ENCODE assay signal across 9 mouse cellular contexts in genomic region chr2:17731831-17732200, GRCm38 (mm10). TPM values are rescaled to one million over a fixed set of nuclear protein-coding genes. Genes with fewer than 3 reads are reported as not detected.
DNase-seq lines count a peak whose midpoint lies in the region; ATAC-seq lines count a peak whose summit lies in the region.
"Had no signal": no experiment of that assay in that cellular context is flagged by ENCODE, and none has a peak within 500 bp of the region (broad histone marks: within the 10 kb centered on the region; RNA-seq: fewer than 3 reads in every experiment).

No protein-coding gene starts in this region.

- peaks cover 14% of the 10 kb centered on the region for H3K27me3 ChIP-seq in heart, embryonic 16.5 days (ENCODE audit: control insufficient read depth, insufficient read depth, low read length)
- H3K27me3 ChIP-seq in embryonic facial prominence, embryonic 10.5 days (replicated peaks; ENCODE audit: low read depth, poor library complexity, severe bottlenecking), result peaks cover 64% of the 10 kb centered on the region
- H3K27me3 ChIP-seq in hindbrain, embryonic 12.5 days, result peaks cover 30% of the 10 kb centered on the region
- peaks cover 60% of the 10 kb centered on the region for H3K27me3 ChIP-seq in midbrain, embryonic 11.5 days (ENCODE audit: control insufficient read depth, insufficient read depth, low read length)

- H3K4me2 ChIP-seq in heart, embryonic 16.5 days (ENCODE audit: low read depth, low read length), result peak overlapping the region; percentile 99
- peak overlapping the region; percentile 98 for H3K4me2 ChIP-seq in hindbrain, embryonic 12.5 days (replicated peaks)
- peak overlapping the region; percentile 6; the same call in 1 of the 2 replicates for H3K4me2 ChIP-seq in midbrain, embryonic 11.5 days

- H3K9ac ChIP-seq in heart, embryonic 16.5 days (ENCODE audit: low read length), result no peak overlapping the region
- H3K9ac ChIP-seq in hindbrain, embryonic 12.5 days, result no peak overlapping the region
- no peak overlapping the region for H3K9ac ChIP-seq in midbrain, embryonic 11.5 days (ENCODE audit: low read length)

- no peaks in the 10 kb centered on the region for H3K36me3 ChIP-seq in heart, embryonic 16.5 days (ENCODE audit: control insufficient read depth, insufficient read depth)
- no peaks in the 10 kb centered on the region for H3K36me3 ChIP-seq in embryonic facial prominence, embryonic 10.5 days (replicated peaks)
- no peaks in the 10 kb centered on the region for H3K36me3 ChIP-seq in hindbrain, embryonic 12.5 days
- H3K36me3 ChIP-seq in midbrain, embryonic 11.5 days (ENCODE audit: control insufficient read depth, insufficient read depth, low read length), result no peaks in the 10 kb centered on the region

- no peaks in the 10 kb centered on the region for H3K9me3 ChIP-seq in heart, embryonic 16.5 days (replicated peaks; ENCODE audit: control insufficient read depth, low read length)
- H3K9me3 ChIP-seq in embryonic facial prominence, embryonic 10.5 days, result no peaks in the 10 kb centered on the region
- H3K9me3 ChIP-seq in hindbrain, embryonic 12.5 days (replicated peaks), result no peaks in the 10 kb centered on the region
- no peaks in the 10 kb centered on the region for H3K9me3 ChIP-seq in midbrain, embryonic 11.5 days (ENCODE audit: control insufficient read depth, low read length)

- peaks cover 7% of the 10 kb centered on the region for H3K4me1 ChIP-seq in heart, embryonic 16.5 days (ENCODE audit: control insufficient read depth, insufficient read depth, low read length)
- peaks cover 29% of the 10 kb centered on the region for H3K4me1 ChIP-seq in embryonic facial prominence, embryonic 10.5 days
- H3K4me1 ChIP-seq in hindbrain, embryonic 12.5 days, result peaks cover 15% of the 10 kb centered on the region
- H3K4me1 ChIP-seq in midbrain, embryonic 11.5 days (ENCODE audit: control insufficient read depth, insufficient read depth, low read length), result peaks cover 24% of the 10 kb centered on the region

- no peak for ATAC-seq in heart, embryonic 16.5 days (replicated peaks; ENCODE audit: extremely low read depth, insufficient read depth, low FRiP score)
- no peak for ATAC-seq in hindbrain, embryonic 12.5 days (ENCODE audit: low FRiP score)
- no peak for ATAC-seq in midbrain, embryonic 11.5 days (ENCODE audit: low FRiP score)

- intact Hi-C loops in heart, postnatal 25 days (cut with DNase I), result no loop called here

- peak overlapping the region; percentile 69 for H3K4me3 ChIP-seq in heart, embryonic 16.5 days (ENCODE audit: low read length)
- H3K4me3 ChIP-seq in embryonic facial prominence, embryonic 10.5 days, result peak overlapping the region; percentile 76
- peak overlapping the region; percentile 56; the same call in 1 of the 2 replicates for H3K4me3 ChIP-seq in hindbrain, embryonic 12.5 days
- no peak overlapping the region for H3K4me3 ChIP-seq in midbrain, embryonic 11.5 days (ENCODE audit: low read depth, low read length)

- H3K27ac ChIP-seq in heart, embryonic 16.5 days (ENCODE audit: low read length), result no peak overlapping the region
- H3K27ac ChIP-seq in embryonic facial prominence, embryonic 10.5 days (replicated peaks), result no peak overlapping the region
- no peak overlapping the region for H3K27ac ChIP-seq in hindbrain, embryonic 12.5 days
- no peak overlapping the region for H3K27ac ChIP-seq in midbrain, embryonic 11.5 days (ENCODE audit: low read depth, low read length)

- DNase-seq in heart, postnatal 25 days (ENCODE audit: low spot score), result no peak
- no peak for DNase-seq in embryonic facial prominence, embryonic 10.5 days (ENCODE audit: low spot score)
- DNase-seq in midbrain, embryonic 11.5 days (ENCODE audit: low spot score, missing footprints), result peak; percentile 91
- no peak for DNase-seq in right cerebral cortex, adult 18-20 months
- DNase-seq in testis, postnatal 14 days (ENCODE audit: low spot score), result no peak
- DNase-seq in adrenal gland, postnatal 10 days, result no peak
- DNase-seq: spleen, adult 18-20 months had no signal

- 25% methylated on average over 6 of the region's 6 CpGs for WGBS in heart, embryonic 16.5 days
- 9% methylated on average over 6 of the region's 6 CpGs for WGBS in embryonic facial prominence, embryonic 10.5 days
- 12% methylated on average over 6 of the region's 6 CpGs for WGBS in hindbrain, embryonic 12.5 days
- 5% methylated on average over 6 of the region's 6 CpGs for WGBS in midbrain, embryonic 11.5 days

RNA-seq across cellular contexts. Expression of gene Nebl, which starts 0.6 kb away (rescaled TPM):
- 248 and 258 TPM in 2 replicates for polyA plus RNA-seq in heart, embryonic 16.5 days (2015; fragmentation: Nextera tagmentation; extraction: Ambion mirVana)
- total RNA-seq in heart, postnatal 25 days (2021), result 100 to 1,000 TPM; 405 to 439 TPM
- polyA plus RNA-seq in embryonic facial prominence, embryonic 10.5 days (2016; fragmentation: Nextera tagmentation; extraction: Ambion mirVana), result 6.6 and 6.7 TPM in 2 replicates
- 9.7 and 11.2 TPM in 2 replicates for polyA plus RNA-seq in hindbrain, embryonic 12.5 days (2016; fragmentation: Nextera tagmentation; extraction: Ambion mirVana)
- 2.7 and 2.8 TPM in 2 replicates for polyA plus RNA-seq in midbrain, embryonic 11.5 days (2014; fragmentation: Nextera tagmentation; extraction: Ambion mirVana)
- 1 to 10 TPM; 5.2 to 5.4 TPM for total RNA-seq in adrenal gland, postnatal 10 days (2021)

Comparison
In these comparisons a context has a peak if more than half of its experiments do, and no peak if none do; other contexts are left out.
1. H3K4me2 ChIP-seq: peak in every context shown above with its lines; median percentile 99 in heart, embryonic 16.5 days; 98 in hindbrain, embryonic 12.5 days; 6 in midbrain, embryonic 11.5 days.
2. RNA of gene Nebl, which starts 0.6 kb away (polyA plus RNA-seq): 248 to 258 TPM in heart, embryonic 16.5 days; 9.7 to 11.2 TPM in hindbrain, embryonic 12.5 days, 6.6 to 6.7 TPM in embryonic facial prominence, embryonic 10.5 days and 2.7 to 2.8 TPM in midbrain, embryonic 11.5 days; every median in the first group is over 10 times any median in the second.